Mouse (Mus musculus) 416B (cell line): ENCODE data around the gene Arfgap1.
A peak's percentile ranks its signal among the peaks of the same experiment; 100 is the strongest.

ENCODE experiments used
- DNase-seq: peaks from one replicate; pipeline ENCODE4 v3.0.0; 2011; ENCODE audit warnings: low read depth

The Arfgap1 gene

GRCm38 (mm10) chr2:180967010-180967763 lies at the start of gene Arfgap1:
Gene Arfgap1 (plus strand): TSS chr2:180967225.
- DNase-seq: peak; percentile 91

- peak; percentile 40 for DNase-seq
Observed at GRCm38 (mm10) chr2:180919913-180920809, 46.9 kb upstream of the Arfgap1 start.

- peak; percentile 95 for DNase-seq
Observed at GRCm38 (mm10) chr2:180920810-180921400, 46.1 kb upstream of the Arfgap1 start, which contains the start of gene Ythdf1. Gene Ythdf1 (minus strand): TSS chr2:180920949.

- no peak for DNase-seq
Observed at GRCm38 (mm10) chr2:180922739-180923138, 44.3 kb upstream of the Arfgap1 start.

- peak; percentile 71 for DNase-seq
Observed at GRCm38 (mm10) chr2:180925176-180925575, 41.8 kb upstream of the Arfgap1 start.

DNA sequence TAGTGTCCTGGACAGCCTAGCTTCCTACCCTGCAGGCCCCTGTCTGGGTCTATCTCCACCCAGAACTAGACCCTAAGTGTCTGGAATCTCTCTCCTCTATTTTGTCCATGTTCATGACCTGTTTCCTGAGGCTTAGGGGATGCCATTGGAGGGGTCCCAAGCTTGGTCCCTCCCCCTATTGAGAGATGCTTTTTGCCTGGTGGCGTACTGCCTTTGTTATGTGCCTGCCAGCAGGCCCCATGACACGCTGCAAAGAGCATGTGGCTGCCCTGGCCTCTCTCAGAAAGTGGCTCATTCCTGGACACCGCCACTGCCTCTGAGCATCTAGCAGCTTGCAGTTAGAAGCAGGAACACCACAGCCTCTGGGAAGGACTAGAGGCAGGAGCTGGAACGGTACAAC lies 38.3 kb upstream of the Arfgap1 start, which contains the start of gene Birc7:
Gene Birc7 (plus strand): TSS at position 301 of the 400 bp plus-strand sequence.
- DNase-seq: no peak

DNA sequence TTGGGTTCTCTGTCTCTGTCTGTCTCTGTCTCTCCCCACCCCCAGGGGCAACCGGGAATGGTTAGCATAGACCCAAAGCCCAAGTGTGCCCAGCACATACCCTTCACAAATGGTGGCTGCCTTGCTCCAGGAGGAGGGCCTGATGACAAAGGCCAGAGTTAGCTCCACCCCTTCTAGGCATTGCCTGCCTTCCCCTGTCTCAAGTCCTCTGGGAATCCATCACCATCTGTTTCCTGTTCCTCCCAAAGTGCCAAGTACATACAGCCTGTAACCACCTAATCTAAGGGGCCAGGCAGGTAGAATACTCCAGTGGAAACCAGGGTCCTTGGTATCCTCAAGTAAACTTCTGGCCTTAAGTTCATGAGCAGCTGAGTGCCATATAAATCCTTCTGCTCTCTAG lies 34.6 kb upstream of the Arfgap1 start:
- DNase-seq: no peak

- no peak for DNase-seq
Observed at GRCm38 (mm10) chr2:180940187-180940586, 26.8 kb upstream of the Arfgap1 start.

DNA sequence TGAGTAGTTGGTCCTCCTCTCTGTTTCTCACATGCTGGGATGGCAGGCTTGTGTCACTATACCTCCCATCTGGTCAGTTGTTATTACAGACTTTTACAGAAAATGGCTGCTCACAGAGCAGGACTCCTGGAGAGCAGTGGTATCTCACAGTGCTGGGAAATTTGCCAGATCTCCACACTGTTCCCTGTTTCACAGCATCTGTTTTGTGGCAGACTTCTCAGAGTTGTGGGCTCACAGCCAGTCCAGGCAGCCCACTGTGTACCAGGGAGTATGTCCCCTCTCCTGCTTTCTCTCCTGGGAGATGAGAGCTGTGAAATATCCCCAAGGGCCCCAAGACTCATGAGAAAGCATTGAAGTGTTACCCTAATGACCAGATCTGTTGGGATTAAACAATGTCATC lies 25.2 kb upstream of the Arfgap1 start:
- DNase-seq: no peak

DNA sequence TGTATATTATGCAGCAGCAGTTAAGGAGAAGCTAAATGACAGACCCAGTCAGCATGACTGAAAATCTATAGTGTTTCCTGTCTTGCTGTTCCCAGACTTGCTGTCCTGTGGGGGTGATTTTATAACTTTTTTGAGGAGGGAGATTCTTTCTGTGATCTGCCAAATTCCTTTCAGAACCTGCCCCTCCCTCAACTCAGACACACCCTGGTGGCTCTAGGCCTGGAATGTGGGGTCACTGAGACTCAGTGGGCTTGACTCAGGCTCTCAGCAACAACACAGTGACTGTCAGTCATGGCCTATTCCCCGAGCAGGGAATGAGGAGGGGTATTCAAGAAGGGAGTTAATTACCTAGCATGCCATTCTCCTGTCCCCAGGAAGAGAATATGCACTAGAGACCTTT lies 17.1 kb upstream of the Arfgap1 start:
- no peak for DNase-seq

DNA sequence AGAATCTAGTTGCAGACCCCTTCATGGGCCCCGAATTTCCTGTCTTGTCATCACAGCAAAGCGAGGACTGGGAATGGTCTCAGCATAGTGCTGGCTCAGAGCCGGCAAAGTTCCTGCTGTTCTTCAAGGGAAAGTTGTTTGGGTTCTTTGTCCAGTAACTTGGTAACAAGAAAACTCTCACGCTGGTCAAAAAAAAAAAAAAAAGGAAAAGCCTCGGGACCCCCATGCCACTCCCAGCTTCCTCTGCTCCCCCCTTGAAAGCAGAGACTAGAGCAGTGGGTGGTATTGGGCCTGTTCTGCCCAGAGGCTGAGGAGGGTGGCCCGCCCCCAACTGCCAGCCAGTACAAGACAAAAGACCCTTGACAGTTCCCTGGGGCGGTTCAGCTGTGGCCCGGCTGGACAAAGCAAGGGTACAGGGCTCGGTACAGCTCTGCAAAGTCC lies 14.3 kb upstream of the Arfgap1 start:
- DNase-seq: no peak

GRCm38 (mm10) chr2:180953638-180954037 lies 13.4 kb upstream of the Arfgap1 start:
- no peak for DNase-seq

DNA sequence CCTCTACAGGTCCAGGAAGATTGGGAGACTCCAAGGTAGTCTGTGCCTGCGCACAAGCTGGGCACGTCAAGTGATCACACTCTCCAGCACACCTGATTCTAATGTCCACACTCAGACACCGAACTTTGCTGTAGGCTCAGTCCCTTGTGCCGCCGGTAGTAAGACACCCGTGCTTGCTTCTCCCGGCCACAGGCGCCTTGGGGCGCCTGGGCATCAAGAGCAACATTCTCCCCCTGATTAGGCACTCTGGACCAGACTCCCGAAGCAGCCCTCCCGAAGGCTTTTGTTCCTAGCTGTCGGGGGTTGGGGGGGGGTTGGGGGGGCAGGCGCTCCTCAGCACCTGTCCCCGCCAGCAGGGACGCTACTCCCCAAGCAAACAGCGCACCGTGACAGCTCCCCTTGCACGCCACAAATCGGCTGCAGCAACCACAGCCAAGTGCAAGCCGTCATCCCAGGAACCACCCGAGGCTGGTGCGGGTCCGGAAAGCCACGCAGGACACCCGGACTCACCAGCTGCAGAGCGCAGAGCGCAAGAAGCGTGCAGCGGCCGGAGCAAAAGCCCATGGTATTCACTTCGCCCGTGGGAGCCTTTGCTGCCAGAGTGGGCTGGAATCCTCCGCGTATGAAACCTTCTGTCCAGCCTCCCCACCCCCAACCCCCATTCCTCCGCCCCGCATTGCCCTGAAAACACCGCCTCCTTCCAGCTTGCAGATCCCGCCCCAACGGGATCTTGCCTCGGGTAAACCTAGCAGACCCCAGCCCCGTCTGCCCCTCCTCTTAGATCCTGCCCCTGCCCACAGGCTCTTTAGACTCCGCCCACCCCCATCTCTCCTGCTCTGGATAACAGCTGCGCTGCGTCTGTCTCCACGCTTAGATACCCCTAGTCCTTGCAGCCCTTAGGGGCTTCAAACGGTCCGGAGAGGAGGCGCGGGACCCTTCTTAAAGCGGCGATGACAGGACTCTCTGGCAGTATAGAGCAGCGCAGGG lies 12.7 kb upstream of the Arfgap1 start, which contains the start of gene Nkain4:
Gene Nkain4 (minus strand): TSS at position 639 of the 987 bp plus-strand sequence.
- DNase-seq: no peak

DNA sequence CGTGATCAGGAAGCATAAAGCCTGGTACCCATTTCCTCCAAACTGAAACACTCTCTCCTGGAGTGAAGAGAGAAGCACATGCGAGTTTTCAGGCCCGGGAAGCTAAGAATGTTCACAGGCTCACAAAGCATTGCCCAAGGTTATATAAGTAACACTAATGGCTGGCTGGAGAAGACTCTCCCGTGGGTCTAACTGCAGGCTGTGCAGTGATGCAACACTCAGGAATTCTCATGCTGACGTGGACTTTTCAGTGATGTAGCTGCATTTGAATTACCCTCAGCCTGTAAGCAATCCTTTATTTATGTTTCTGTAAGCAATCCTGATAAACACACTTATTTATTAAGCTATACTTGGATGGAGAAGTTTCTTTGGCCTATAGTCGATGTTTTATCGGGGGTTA lies 7.4 kb upstream of the Arfgap1 start:
- DNase-seq: no peak

DNA sequence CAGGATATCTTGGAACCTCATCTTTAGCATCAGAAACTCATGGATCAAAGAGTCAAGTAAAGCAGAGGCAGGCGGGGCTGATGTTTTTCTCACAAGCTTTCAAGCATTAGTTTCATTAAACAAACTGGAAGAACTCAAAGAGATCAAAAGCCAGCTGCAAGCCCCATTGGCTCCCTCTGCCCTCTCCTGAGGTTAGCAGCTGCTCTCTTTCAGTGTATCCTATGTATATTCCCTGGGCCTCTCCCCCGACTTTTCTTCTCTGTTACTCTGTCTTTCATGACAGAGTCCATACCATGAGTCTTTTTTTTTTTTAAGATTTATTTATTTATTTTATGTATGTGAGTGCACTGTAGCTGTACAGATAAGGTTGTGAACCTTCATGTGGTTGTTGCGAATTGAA lies 6.8 kb upstream of the Arfgap1 start:
- DNase-seq: no peak

DNA sequence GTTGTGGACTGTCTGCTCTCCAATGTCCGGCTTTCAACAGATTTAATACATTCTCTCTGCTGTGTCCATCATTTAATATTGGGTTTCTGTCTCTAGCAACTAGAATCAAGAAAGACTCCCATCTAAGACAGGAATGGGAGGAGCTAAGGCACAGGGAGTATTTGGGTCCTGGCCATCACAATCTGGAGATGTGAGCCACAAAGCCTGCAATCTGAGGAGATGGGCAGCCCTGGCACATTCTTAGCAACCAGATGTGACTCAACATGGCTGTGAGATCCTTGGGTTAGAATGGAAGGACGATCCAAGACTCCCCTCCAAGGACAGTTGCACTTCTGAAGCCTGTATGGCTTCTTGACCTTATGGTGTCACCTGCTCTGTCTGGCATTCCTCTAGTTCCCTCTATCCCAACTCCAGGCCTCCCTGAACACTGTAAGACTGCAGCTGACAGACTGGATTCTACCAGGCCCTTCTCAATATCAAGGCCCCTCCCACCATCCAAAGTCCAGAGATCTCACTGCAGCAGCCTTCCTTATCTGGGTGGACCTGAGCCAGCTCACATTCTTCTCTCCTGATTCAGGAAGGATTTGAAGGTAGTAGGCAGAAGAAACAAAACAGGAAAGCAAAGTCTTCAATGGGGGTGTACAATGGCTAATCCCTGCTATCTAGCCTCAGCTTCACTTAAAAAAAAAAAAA lies 4.3 kb upstream of the Arfgap1 start:
- no peak for DNase-seq

GRCm38 (mm10) chr2:180963956-180964355 lies 3.1 kb upstream of the Arfgap1 start:
- peak; percentile 77 for DNase-seq

- DNase-seq: peak; percentile 89
Observed at GRCm38 (mm10) chr2:180966092-180966882, 738 bp upstream of the Arfgap1 start.

- DNase-seq: no peak
Observed at GRCm38 (mm10) chr2:180981133-180981532, 14.1 kb downstream of the Arfgap1 start.

DNA sequence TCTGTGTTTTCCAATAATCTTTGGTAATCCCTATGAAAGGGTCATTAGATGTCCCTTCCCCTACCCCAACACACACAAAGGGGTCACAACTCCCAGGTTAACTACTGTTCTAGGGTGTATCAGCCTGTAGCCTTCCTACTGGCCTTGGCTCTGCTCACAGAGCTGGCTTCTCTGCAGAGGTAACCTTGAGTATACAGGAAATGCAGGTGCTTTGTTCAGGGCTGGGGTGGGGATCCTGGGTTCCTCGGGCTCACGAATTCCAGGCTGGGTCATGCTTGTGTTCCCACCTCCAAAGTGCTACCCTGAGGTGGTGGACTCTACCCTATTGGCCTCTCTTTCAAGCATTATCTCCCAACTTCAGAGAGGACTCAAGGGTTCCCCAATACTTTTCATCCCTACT lies 18.6 kb downstream of the Arfgap1 start:
- no peak for DNase-seq
